Mouse (Mus musculus) erythroid progenitor cell, adult 5-6 weeks (primary cell): Measurements from ENCODE around the gene Prelp. TPM values are rescaled to one million over a fixed set of nuclear protein-coding genes. Genes with fewer than 3 reads are reported as not detected.
A peak's percentile ranks its signal among the peaks of the same experiment; 100 is the strongest.
"Not testable (repeated sequence)": the region's sequence is repeated elsewhere in the genome, so short reads cannot be mapped to it uniquely, and the experiment has no call there.

Experiments
- ATAC-seq: replicated peaks from 2 replicates; pipeline ENCODE4 v1.8.0; 2016; ENCODE audit warnings: moderate number of reproducible peaks, mild to moderate bottlenecking, moderate TSS enrichment, inconsistent platforms; ENCODE audit not compliant: poor library complexity, low FRiP score, severe bottlenecking
- total RNA-seq, 2 experiments: library from RNA; stranded (forward) in 1 of 2; stranded (reverse) in 1 of 2; fragments of 150-400 nt in 1 of 2; fragments of 186-747, 209-891 nt in 1 of 2; gene quantifications; 2 replicates each; pipeline versions ENCODE4 v1.2.3 to v1.2.4; 2015 to 2017; ENCODE audit warnings: low replicate concordance in 2 of 2

Prelp gene
- 0.42 TPM in 1 of 2 replicates, not detected in the other for total RNA-seq (2015; ENCODE audit: low replicate concordance)
- 0.13 TPM in 1 of 2 replicates, not detected in the other for total RNA-seq (2017; ENCODE audit: low replicate concordance)

GRCm38 (mm10) chr1:133921304-133921751 is at the start of gene Prelp:
Prelp (minus strand) TSS chr1:133921414.
- ATAC-seq = no peak

DNA sequence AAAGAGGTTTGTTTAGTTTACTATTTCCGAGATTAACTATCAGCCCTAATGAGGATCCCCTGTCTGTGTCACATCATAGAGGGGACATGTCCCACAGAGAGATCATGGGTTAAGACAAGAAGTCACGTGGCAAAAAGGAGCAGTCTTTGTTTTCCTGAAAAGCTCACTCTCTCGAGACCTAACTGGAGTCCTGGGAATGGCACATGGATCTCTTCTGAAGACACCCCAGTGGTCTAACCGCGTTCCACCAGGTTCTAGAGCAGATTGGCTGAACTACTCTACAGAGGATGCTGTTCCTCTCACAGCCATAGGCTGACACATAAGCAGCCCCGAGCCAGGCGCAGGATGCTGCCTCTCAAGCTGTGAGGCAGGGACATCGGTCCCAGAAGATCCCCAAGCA is 48.2 kb upstream of the Prelp start:
- no peak for ATAC-seq

GRCm38 (mm10) chr1:133968788-133969325 is 47.6 kb upstream of the Prelp start:
- ATAC-seq = no peak

- 0 out of 2 replicates have a peak, but pooled peaks have one; percentile 40 for ATAC-seq
Observed at GRCm38 (mm10) chr1:133967481-133968017, 46.3 kb upstream of the Prelp start.

GRCm38 (mm10) chr1:133966044-133966443 is 44.8 kb upstream of the Prelp start:
- no peak for ATAC-seq

GRCm38 (mm10) chr1:133965298-133965697 is 44.1 kb upstream of the Prelp start:
- ATAC-seq = no peak

DNA sequence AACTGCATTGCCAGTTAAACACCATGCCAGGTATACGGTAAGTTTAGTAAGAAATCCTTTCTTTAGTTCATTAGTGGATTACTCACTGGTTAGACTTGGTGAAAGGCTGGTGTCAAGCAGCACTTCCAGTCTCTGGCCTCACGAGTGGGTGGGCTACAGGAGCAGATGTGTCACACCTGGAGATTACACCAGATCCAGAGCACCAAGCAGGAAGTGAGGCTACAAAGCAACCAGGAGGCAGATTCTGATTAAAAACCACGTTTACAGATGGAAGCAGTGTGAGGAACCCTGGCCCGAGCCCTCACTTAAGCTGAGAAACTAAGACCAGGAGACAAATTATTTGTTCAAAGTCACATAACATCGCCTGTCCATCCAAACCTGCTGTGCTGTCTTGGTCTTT is 43.5 kb upstream of the Prelp start:
- ATAC-seq = no peak

DNA sequence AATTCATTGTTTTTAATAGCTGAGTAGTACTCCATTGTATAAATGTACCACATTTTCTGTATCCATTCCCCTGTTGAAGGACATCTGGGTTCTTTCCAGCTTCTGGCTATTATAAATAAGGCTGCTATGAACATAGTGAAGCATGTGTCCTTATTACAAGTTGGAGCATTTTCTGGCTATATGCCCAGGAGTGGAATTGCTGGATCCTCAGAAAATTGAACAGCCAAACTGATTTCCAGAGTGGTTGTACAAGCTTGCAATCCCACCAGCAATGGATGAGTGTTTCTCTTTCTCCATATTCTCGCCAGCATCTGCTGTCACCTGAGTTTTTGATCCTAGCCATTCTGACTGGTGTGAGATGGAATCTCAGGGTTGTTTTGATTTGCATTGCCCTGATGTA is 42.4 kb upstream of the Prelp start:
- ATAC-seq = not testable (repeated sequence)

DNA sequence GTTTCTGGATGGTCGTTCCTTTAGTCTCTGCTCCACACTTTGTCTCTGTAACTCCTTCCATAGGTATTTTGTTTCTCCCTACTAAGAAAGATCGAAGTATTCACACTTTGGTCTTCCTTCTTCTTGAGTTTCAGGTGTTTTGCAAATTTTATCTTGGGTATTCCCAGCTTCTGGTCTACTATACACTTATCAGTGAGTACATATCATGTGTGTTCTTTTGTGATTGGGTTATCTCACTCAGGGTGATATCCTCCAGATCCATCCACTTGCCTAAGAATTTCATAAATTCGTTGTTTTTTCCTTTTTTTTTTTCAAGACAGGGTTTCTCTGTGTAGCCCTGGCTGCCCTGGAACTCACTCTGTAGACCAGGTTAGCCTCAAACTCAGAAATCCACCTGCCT is 41.9 kb upstream of the Prelp start:
- ATAC-seq = not testable (repeated sequence)

GRCm38 (mm10) chr1:133961281-133962134 is 40.3 kb upstream of the Prelp start:
- no peak for ATAC-seq

DNA sequence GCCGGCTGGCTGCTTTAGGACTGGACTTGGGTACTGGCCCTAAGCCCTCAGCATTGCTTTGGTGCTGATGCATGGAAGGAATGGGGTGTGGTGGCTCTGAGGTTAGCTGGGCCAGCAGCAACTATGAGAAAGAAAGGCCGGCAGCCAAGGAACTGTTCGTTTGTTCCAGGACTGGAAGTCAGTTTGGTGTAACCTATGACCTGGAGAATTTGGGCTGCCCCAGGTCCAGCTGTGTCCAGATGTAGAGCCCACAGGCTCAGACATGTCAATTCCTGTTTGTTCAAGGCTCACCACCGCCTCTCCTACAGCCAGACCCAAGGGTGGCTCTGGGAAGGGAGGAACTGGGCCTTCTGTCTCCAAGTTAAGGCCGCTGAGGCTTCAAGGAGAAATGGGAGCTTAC is 38.3 kb upstream of the Prelp start:
- ATAC-seq = no peak

DNA sequence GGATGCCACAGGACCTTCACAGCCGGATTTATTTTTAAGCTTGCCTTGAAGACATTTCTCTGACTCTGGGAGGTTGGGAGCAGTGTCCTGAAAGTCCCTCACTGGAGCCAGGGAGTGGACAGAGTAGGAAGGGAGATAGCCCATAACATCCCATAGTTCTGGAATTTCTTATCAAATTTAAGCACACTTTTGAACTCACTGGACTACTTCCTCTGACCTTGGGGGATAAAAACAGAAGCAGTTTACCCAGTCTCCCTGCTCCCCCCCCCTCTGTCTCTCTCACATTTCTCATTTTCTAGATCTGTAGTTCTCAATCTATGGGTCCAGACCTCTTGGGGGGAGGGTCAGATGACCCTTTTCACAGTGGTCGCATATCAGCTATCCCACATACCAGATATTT is 32.8 kb upstream of the Prelp start:
- ATAC-seq = no peak

- ATAC-seq = no peak
Observed at GRCm38 (mm10) chr1:133953261-133953742, 32.1 kb upstream of the Prelp start.

DNA sequence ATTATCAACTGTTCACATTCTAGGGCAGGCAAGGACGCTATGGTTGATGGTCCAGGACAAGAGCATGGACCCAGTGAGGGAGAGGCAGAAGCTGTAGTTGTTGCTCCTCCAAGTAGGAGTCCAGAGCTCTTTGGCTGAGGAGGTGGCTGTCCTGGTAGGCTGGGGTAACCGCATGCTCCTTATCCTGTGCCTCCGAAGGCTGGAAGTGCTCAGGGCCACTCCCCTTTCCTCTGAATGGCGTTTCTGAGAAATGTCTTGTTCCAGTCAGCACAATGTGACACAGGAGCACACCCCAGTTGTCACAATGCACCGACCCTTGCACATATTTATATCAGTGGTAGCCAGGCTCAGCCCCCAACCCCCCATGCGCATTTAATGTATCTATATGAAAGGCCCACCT is 30.4 kb upstream of the Prelp start:
- ATAC-seq = peak; percentile 48; the same call in 1 of the 2 replicates

DNA sequence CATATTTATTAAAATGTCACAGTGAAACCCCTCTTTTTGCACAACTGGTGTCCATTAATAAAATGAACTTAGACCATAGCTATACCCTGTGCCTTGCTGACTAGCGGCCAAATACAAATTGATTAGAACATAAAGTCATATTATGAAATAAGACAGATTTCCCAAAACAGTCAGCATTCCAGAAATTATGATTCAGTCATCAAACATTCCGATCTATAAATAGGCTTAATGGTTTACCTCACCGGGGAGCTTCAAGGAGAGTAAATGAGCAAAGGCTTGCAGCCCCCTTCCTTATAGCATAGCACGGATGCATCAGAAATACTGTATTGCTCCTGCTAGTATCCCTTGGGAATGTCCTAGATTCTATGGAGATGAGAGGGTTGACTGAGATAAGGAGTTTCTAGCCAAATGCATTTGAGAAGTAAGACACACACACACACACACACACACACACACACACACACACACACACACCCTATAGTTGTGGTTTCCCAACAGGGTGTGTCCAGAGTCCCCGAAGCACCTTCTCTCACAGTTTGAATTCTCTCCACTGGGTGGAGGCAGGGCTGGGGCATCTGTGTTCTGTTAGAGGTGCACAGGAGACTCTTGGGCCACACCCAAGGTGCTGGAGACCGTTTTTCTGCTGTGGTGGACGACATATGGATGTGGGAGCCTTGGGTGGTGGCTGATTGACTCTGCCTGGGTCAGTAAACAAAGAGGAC is 29.0 kb upstream of the Prelp start:
- no peak for ATAC-seq

DNA sequence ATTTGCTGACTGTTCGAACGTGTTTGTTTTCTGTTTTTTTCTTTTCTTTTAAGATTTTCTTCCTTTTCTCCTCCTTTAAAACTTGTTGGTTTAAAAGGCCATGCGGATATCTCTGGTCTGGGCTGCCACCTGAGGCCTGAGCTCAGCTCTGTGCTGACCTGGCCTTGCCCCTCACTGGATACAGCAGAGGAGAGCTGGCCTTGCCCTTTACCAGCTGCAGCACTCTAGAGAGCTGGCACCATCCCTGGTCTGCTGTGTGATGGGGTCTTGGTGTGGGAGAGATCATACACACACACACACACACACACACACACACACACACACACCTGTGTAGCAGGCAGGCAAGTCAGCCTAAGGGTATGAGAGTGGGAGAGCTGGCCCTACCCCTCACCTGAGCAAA is 23.9 kb upstream of the Prelp start:
- ATAC-seq = no peak

DNA sequence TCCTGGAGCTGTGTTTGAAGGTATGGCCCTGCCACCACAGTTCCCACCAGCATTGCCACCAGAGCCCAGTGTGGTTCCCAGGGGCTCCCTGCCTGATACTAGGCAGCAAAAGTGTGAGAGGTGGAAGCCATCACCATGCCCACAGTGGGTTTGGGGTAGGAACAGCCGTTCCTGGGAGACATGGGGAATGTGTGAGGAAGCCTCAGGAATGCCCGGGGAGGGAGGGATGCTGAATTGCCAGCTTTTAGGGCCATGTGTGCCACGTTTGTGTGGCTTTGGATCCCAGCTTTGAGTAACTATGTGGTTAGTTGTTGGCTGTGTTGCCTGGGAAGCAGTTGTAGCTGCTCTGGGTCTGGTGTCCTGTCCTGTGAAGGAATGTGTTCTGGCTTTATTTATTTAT is 20.7 kb upstream of the Prelp start:
- ATAC-seq = no peak

GRCm38 (mm10) chr1:133941158-133941860 is 20.1 kb upstream of the Prelp start:
- no peak for ATAC-seq

GRCm38 (mm10) chr1:133940481-133941092 is 19.4 kb upstream of the Prelp start:
- ATAC-seq = no peak
